Mouse (Mus musculus) erythroblast, embryonic 14.5 days (primary cell): ENCODE data around the gene Acadl. TPM values are rescaled to one million over a fixed set of nuclear protein-coding genes. Genes with fewer than 3 reads are reported as not detected.

Source experiments
- H3K27me3 ChIP-seq: 2 replicates; pipeline ENCODE4 v1.6.1; 2012; ENCODE audit warnings: inconsistent platforms; ENCODE audit not compliant: control insufficient read depth
- H3K36me3 ChIP-seq: 2 replicates; pipeline ENCODE4 v1.6.1; 2012; ENCODE audit warnings: mild to moderate bottlenecking, inconsistent platforms; ENCODE audit not compliant: control insufficient read depth
- H3K4me1 ChIP-seq: 2 replicates; pipeline ENCODE4 v1.6.1; 2012; ENCODE audit warnings: inconsistent platforms; ENCODE audit not compliant: control insufficient read depth
- H3K4me3 ChIP-seq: replicated peaks from 2 replicates; pipeline ENCODE3; 2012; ENCODE audit warnings: moderate library complexity, mild to moderate bottlenecking, inconsistent platforms
- H3K9me3 ChIP-seq: 2 replicates; pipeline ENCODE4 v1.6.1; 2012; ENCODE audit warnings: low read length, inconsistent platforms, mixed read lengths; ENCODE audit not compliant: control insufficient read depth
- GATA1 ChIP-seq: IDR thresholded peaks from 2 replicates; pipeline ENCODE4 v1.6.1; 2012; ENCODE audit warnings: low read length, inconsistent platforms, mixed read lengths
- TAL1 ChIP-seq: IDR thresholded peaks from 3 replicates; pipeline ENCODE4 v1.6.1; 2012; ENCODE audit warnings: low read length, inconsistent platforms, mixed read lengths
- polyA plus RNA-seq: library from polyadenylated mRNA; stranded (reverse); fragments of >175 nt; gene quantifications from 2 replicates; pipeline ENCODE4 v1.2.3, GENCODE M21; 2012

Gene Acadl
- 0.47 and 0.61 TPM in 2 replicates for polyA plus RNA-seq

- Histone ChIP-seq H3K9me3 (no peaks in the 10 kb centered on the region), H3K36me3 (peaks cover 4% of the 10 kb centered on the region), H3K4me3 (peak within 1 kb of the TSS; percentile 94), H3K4me1 (peaks cover 32% of the 10 kb centered on the region), H3K27me3 (no peaks in the 10 kb centered on the region)
- no peak for TF ChIP-seq TAL1
- TF ChIP-seq GATA1: no peak
Measured at GRCm38 (mm10) chr1:66862712-66863511, at the start of gene Acadl. TSS of gene Acadl (minus strand) at chr1:66863277.

- Histone ChIP-seq H3K4me1 (no peaks in the 10 kb centered on the region), H3K27me3 (no peaks in the 10 kb centered on the region), H3K36me3 (no peaks in the 10 kb centered on the region), H3K9me3 (no peaks in the 10 kb centered on the region), H3K4me3 (no peak overlapping the region)
- no peak for TF ChIP-seq GATA1
- TF ChIP-seq TAL1: no peak
Measured at GRCm38 (mm10) chr1:66912305-66912704, 49.2 kb upstream of the Acadl start.

GRCm38 (mm10) chr1:66902566-66902965 lies 39.5 kb upstream of the Acadl start:
- TF ChIP-seq TAL1: no peak
- TF ChIP-seq GATA1: no peak
- H3K4me3 ChIP-seq: no peak overlapping the region
- no peaks in the 10 kb centered on the region for H3K36me3 ChIP-seq
- no peaks in the 10 kb centered on the region for H3K9me3 ChIP-seq
- H3K27me3 ChIP-seq: no peaks in the 10 kb centered on the region
- H3K4me1 ChIP-seq: no peaks in the 10 kb centered on the region

DNA sequence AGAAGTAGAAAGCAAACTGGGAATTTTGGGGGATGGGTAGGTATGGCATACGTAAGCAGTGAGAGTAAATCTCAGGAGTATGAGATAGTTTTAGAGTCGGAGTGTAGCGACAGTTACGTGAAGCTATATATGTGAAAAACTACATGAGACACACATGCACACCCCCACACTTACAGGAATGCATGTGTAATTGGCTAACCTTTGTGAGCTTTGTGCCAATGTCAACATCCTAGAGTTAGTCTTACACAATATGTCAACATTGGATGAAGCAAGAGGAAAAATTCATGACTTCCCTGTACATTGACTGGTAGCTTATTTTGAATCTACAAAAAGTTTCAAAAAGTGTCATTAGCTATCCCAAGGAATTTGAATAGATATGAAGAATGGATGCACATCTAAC lies 37.9 kb upstream of the Acadl start:
- no peak for TF ChIP-seq GATA1
- no peak for TF ChIP-seq TAL1
- Histone ChIP-seq H3K36me3 (no peaks in the 10 kb centered on the region), H3K4me1 (no peaks in the 10 kb centered on the region), H3K27me3 (no peaks in the 10 kb centered on the region), H3K4me3 (no peak overlapping the region), H3K9me3 (no peaks in the 10 kb centered on the region)

DNA sequence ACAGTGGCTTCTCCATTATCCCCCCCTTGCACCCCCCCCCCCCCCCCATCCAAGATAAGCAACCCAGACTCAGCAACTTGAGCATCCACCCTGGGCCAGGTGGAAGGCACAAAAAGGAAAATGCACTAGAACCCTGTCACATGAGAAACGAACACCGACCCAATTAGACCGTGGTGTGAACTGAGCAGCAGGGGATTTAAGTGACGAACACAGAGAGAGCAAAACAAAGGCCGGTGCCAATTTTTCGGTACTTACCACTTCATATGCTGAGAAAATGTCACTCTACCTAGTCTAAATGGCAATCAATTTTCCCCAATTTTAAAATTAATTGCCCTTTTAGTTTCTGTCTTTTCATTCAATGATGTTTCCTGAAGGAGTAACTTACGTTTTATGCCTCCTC lies 35.2 kb upstream of the Acadl start:
- Histone ChIP-seq H3K27me3 (no peaks in the 10 kb centered on the region), H3K4me3 (no peak overlapping the region), H3K4me1 (no peaks in the 10 kb centered on the region), H3K9me3 (no peaks in the 10 kb centered on the region), H3K36me3 (no peaks in the 10 kb centered on the region)
- TF ChIP-seq GATA1 (no peak), TAL1 (no peak)

DNA sequence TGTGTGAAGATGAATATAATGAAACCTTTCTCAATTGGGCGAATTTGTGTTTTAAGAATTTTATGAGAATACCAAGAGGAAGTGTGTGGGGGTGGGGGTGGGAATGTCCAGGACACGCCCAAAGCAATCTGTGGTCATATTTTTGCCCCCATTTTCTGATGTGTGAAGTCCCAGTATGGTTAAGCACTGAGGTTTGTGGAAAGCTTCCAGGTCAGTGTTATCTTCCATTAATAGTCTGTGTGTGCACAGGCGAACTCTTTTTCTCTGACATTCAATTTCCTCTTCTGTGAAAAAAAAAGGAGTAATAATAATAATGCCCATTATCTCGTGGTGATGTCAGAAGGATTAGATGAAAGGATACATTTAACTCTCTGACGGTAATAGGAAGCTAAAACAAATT lies 33.5 kb upstream of the Acadl start:
- H3K4me1 ChIP-seq: no peaks in the 10 kb centered on the region
- no peak overlapping the region for H3K4me3 ChIP-seq
- no peaks in the 10 kb centered on the region for H3K27me3 ChIP-seq
- H3K9me3 ChIP-seq: no peaks in the 10 kb centered on the region
- H3K36me3 ChIP-seq: no peaks in the 10 kb centered on the region
- TF ChIP-seq GATA1 (no peak), TAL1 (no peak)

- Histone ChIP-seq H3K4me1 (no peaks in the 10 kb centered on the region), H3K27me3 (no peaks in the 10 kb centered on the region), H3K36me3 (no peaks in the 10 kb centered on the region), H3K4me3 (no peak overlapping the region), H3K9me3 (no peaks in the 10 kb centered on the region)
- TF ChIP-seq TAL1 (no peak), GATA1 (no peak)
Measured at GRCm38 (mm10) chr1:66896125-66896524, 33.0 kb upstream of the Acadl start.

DNA sequence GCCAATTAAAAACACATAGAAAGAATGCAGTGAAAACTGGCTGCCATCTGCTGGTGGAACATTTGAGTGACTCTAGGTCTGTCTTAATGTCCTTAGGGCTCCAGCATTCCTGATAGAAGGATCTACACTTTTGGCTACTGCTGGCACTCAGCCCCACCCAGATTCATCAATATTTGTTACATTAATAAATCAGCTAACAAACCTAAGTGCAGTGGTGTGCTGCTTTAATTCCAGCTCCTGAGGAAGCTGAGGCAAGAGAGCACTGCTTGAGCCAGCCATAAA lies 32.7 kb upstream of the Acadl start:
- no peaks in the 10 kb centered on the region for H3K36me3 ChIP-seq
- TF ChIP-seq TAL1: no peak
- no peak for TF ChIP-seq GATA1

GRCm38 (mm10) chr1:66895093-66895836 lies 32.2 kb upstream of the Acadl start:
- no peaks in the 10 kb centered on the region for H3K36me3 ChIP-seq
- TF ChIP-seq TAL1 (no peak), GATA1 (no peak)
- no peaks in the 10 kb centered on the region for H3K4me1 ChIP-seq
- no peak overlapping the region for H3K4me3 ChIP-seq
- no peaks in the 10 kb centered on the region for H3K9me3 ChIP-seq
- H3K27me3 ChIP-seq: no peaks in the 10 kb centered on the region

More for the DNA sequence above, 32.7 kb upstream of the Acadl start:
- H3K4me1 ChIP-seq: no peaks in the 10 kb centered on the region
- H3K27me3 ChIP-seq: no peaks in the 10 kb centered on the region
- H3K9me3 ChIP-seq: no peaks in the 10 kb centered on the region
- no peak overlapping the region for H3K4me3 ChIP-seq
